Mouse (Mus musculus) testis, adult 2 months (tissue): Measurements from ENCODE around the gene Fbxl3.

ENCODE experiments used
- CTCF ChIP-seq: fragments of 200-500 bp; IDR thresholded peaks from 2 replicates; pipeline ENCODE4 v1.5.1; 2012; ENCODE audit warnings: low read depth, mild to moderate bottlenecking, inconsistent platforms, low read length, moderate library complexity; ENCODE audit not compliant: control insufficient read depth, insufficient read depth, insufficient replicate concordance
- POLR2A ChIP-seq: fragments of 200-500 bp; IDR thresholded peaks from 2 replicates; pipeline ENCODE4 v1.6.1; 2012; ENCODE audit warnings: low read depth, mild to moderate bottlenecking, inconsistent platforms, low read length, moderate library complexity; ENCODE audit not compliant: control insufficient read depth

DNA sequence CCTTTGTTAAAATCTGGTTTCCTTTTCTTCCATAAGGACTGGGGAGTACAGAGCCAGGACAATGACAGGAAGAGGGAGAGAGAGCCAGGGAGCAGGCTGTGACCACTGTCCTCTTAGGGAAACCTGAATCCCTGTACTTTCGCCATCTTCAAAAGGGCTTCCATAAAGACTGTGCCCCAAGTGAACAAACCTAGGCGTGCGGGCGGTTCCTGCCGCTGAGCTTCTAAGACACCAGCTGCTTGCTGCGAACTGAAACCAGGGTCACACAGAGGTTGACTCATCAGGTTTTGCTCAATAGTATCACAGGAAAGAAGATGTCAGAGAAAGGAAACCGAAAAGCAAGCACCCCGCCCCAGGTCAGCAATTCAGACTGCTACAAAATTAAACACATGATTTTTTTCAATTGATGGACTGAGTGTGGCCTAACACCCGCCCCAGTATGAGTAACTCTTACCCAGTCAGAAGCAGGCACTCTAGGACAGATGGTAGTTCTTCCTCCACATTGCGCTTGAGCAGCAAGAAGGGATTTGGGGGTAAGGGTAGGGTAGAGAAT is 66.0 kb downstream of the Fbxl3 start:
- TF ChIP-seq CTCF (no peak), POLR2A (no peak)
